ENCODE assay signal across 30 mouse cellular contexts in genomic region chr7:107609622-107610255, GRCm38 (mm10). TPM values are rescaled to one million over a fixed set of nuclear protein-coding genes. Genes with fewer than 3 reads are reported as not detected.
A peak's percentile ranks its signal among the peaks of the same experiment; 100 is the strongest.
DNase-seq lines count a peak whose midpoint lies in the region; ATAC-seq and TF ChIP-seq lines count a peak whose summit lies in the region.
"Had no signal": no experiment of that assay in that cellular context is flagged by ENCODE, and none has a peak within 500 bp of the region (broad histone marks: within the 10 kb centered on the region; RNA-seq: fewer than 3 reads in every experiment).

No protein-coding gene starts in this region.

- H3K4me3 ChIP-seq in bone marrow macrophage, adult 2 months (ENCODE audit: insufficient read depth, low read length), result no peak overlapping the region
- H3K4me3 ChIP-seq: embryonic facial prominence, embryonic 15.5 days; erythroblast, embryonic 14.5 days; forebrain, embryonic 10.5 days; forebrain, embryonic 15.5 days; heart, embryonic 10.5 days; hindbrain, embryonic 12.5 days; intestine, embryonic 15.5 days had no signal

- no peak for TF ChIP-seq POLR2A in bone marrow macrophage, adult 2 months (IDR thresholded peaks at IDR 0.05; ENCODE audit: borderline replicate concordance, low read depth, low read length)

- peak overlapping the region; percentile 86 for H3K27ac ChIP-seq in bone marrow macrophage, adult 2 months (ENCODE audit: insufficient read depth, low read depth, low read length)
- H3K27ac ChIP-seq: embryonic facial prominence, embryonic 15.5 days; forebrain, embryonic 10.5 days; forebrain, embryonic 15.5 days; heart, embryonic 10.5 days; hindbrain, embryonic 12.5 days; intestine, embryonic 15.5 days had no signal

- TF ChIP-seq CTCF in bone marrow macrophage, adult 2 months (IDR thresholded peaks at IDR 0.05; ENCODE audit: low read depth, low read length), result no peak

- H3K36me3 ChIP-seq in splenic B cell, adult 2 months (ENCODE audit: control insufficient read depth, insufficient read depth, low read length, poor library complexity, severe bottlenecking), result no peaks in the 10 kb centered on the region
- H3K36me3 ChIP-seq: embryonic facial prominence, embryonic 15.5 days; forebrain, embryonic 10.5 days; forebrain, embryonic 15.5 days; heart, embryonic 10.5 days; hindbrain, embryonic 12.5 days; intestine, embryonic 15.5 days had no signal

- H3K4me1 ChIP-seq in bone marrow macrophage, adult 2 months (ENCODE audit: control insufficient read depth, insufficient read depth, low read length), result peaks cover 54% of the 10 kb centered on the region
- H3K4me1 ChIP-seq: embryonic facial prominence, embryonic 15.5 days; forebrain, embryonic 10.5 days; forebrain, embryonic 15.5 days; heart, embryonic 10.5 days; hindbrain, embryonic 12.5 days; intestine, embryonic 15.5 days had no signal

- no peaks in the 10 kb centered on the region for H3K27me3 ChIP-seq in splenic B cell, adult 2 months (ENCODE audit: control insufficient read depth, insufficient read depth, low read length, poor library complexity, severe bottlenecking)
- H3K27me3 ChIP-seq: embryonic facial prominence, embryonic 15.5 days; forebrain, embryonic 15.5 days; hindbrain, embryonic 12.5 days; intestine, embryonic 15.5 days had no signal

- no peak for ATAC-seq in megakaryocyte-erythroid progenitor cell, adult 5-6 weeks (replicated peaks; ENCODE audit: low FRiP score, low TSS enrichment, poor library complexity, severe bottlenecking)
- ATAC-seq: forebrain, embryonic 15.5 days; hindbrain, embryonic 16.5 days; intestine, embryonic 15.5 days had no signal

- peak; percentile 41 to 60 for DNase-seq in B cell, adult 2 months
- DNase-seq in CD4-positive, CD25-positive, alpha-beta regulatory T cell, adult 2 months (ENCODE audit: low read depth, low spot score), result peak; percentile 51
- peak; percentile 84 for DNase-seq in splenic B cell, adult 2 months (ENCODE audit: low read depth, low spot score)
- no peak for DNase-seq in urinary bladder, postnatal 10 days (ENCODE audit: low spot score)
- DNase-seq in lung, postnatal 4 days, result no peak
- DNase-seq: adrenal gland, postnatal 14 days; cerebellum, adult 18-20 months; cerebellum, adult 9-11 months; embryo, embryonic 11 days; heart, adult 18-20 months; heart, postnatal 10 days; heart, postnatal 4 days had no signal

RNA-seq across cellular contexts. Expression of gene Ppfibp2, which starts 14.7 kb away (rescaled TPM):
- 44.3 and 45.4 TPM in 2 replicates for polyA plus RNA-seq in bone marrow macrophage, adult 2 months (2012; ENCODE audit: insufficient read depth, insufficient read length, missing spikeins)
- 0.66 and 1.5 TPM in 2 replicates for total RNA-seq in megakaryocyte-erythroid progenitor cell, adult 5-6 weeks (2014; fragmentation: Nextera tagmentation)
- total RNA-seq in megakaryocyte-erythroid progenitor cell, adult 5-6 weeks (2017), result 1.0 and 3.6 TPM in 2 replicates
- total RNA-seq: MEL had no signal

RNA-seq across cellular contexts. Expression of gene 5330417H12Rik, which starts 15.2 kb away (rescaled TPM):
- polyA plus RNA-seq in bone marrow macrophage, adult 2 months (2012; ENCODE audit: insufficient read depth, insufficient read length, missing spikeins), result not detected in 2 replicates
- total RNA-seq in megakaryocyte-erythroid progenitor cell, adult 5-6 weeks (2014; fragmentation: Nextera tagmentation), result not detected in 2 replicates
- total RNA-seq in megakaryocyte-erythroid progenitor cell, adult 5-6 weeks (2017), result not detected in 2 replicates
- total RNA-seq: adrenal gland, adult 18-20 months; adrenal gland, postnatal 14 days; common myeloid progenitor, adult 5-6 weeks; gastrocnemius, adult 8-10 months; gastrocnemius, postnatal 4 days; heart, adult 18-20 months; heart, postnatal 10 days; heart, postnatal 4 days; MEL had no signal
- polyA plus RNA-seq: C2C12; embryonic facial prominence, embryonic 11.5 days; erythroblast, embryonic 14.5 days; forebrain, embryonic 10.5 days; forebrain, embryonic 15.5 days; heart, embryonic 14.5 days; hindbrain, embryonic 12.5 days; hindbrain, embryonic 16.5 days; intestine, embryonic 15.5 days had no signal

RNA-seq across cellular contexts. Expression of gene Olfml1, which starts 42.5 kb away (rescaled TPM):
- not detected in 2 replicates for polyA plus RNA-seq in bone marrow macrophage, adult 2 months (2012; ENCODE audit: insufficient read depth, insufficient read length, missing spikeins)
- not detected in 2 replicates for total RNA-seq in megakaryocyte-erythroid progenitor cell, adult 5-6 weeks (2014; fragmentation: Nextera tagmentation)
- total RNA-seq in megakaryocyte-erythroid progenitor cell, adult 5-6 weeks (2017), result not detected in 2 replicates
- total RNA-seq: common myeloid progenitor, adult 5-6 weeks; MEL had no signal
- polyA plus RNA-seq: C2C12; erythroblast, embryonic 14.5 days had no signal

Comparison
In these comparisons a context has a peak if more than half of its experiments do, and no peak if none do; other contexts are left out.
1. DNase-seq: peak in B cell, adult 2 months (2 of 2), CD4-positive, CD25-positive, alpha-beta regulatory T cell, adult 2 months (single experiment) and splenic B cell, adult 2 months (single experiment); none in urinary bladder, postnatal 10 days (single experiment) and lung, postnatal 4 days (0 of 2).